Comparison of ENCODE assay signal across 9 mouse cellular contexts in genomic region chr5:143625940-143626588, GRCm38 (mm10). TPM values are rescaled to one million over a fixed set of nuclear protein-coding genes. Genes with fewer than 3 reads are reported as not detected.
DNase-seq lines count a peak whose midpoint lies in the region; ATAC-seq and TF ChIP-seq lines count a peak whose summit lies in the region.
"Had no signal": no experiment of that assay in that cellular context is flagged by ENCODE, and none has a peak within 500 bp of the region (broad histone marks: within the 10 kb centered on the region; RNA-seq: fewer than 3 reads in every experiment).

No protein-coding gene starts in this region.

- no peak for ATAC-seq in hindbrain, embryonic 13.5 days (ENCODE audit: low FRiP score)
- ATAC-seq in hindbrain, embryonic 16.5 days: no peak
- ATAC-seq in liver, embryonic 11.5 days (replicated peaks; ENCODE audit: low FRiP score): no peak

- no peak overlapping the region for H3K4me3 ChIP-seq in hindbrain, embryonic 13.5 days
- H3K4me3 ChIP-seq in hindbrain, embryonic 16.5 days (ENCODE audit: low read length): no peak overlapping the region
- H3K4me3 ChIP-seq in heart, embryonic 10.5 days: peak overlapping the region; percentile 27; the same call in 1 of the 2 replicates
- H3K4me3 ChIP-seq in liver, embryonic 11.5 days (ENCODE audit: low read depth, low read length): peak overlapping the region; percentile 53
- no peak overlapping the region for H3K4me3 ChIP-seq in thymus, adult 2 months (ENCODE audit: control insufficient read depth, insufficient read depth, low read length)

- peak; percentile 53 for DNase-seq in MEL-GATA-1-ER (ENCODE audit: extremely low read depth, low read depth)
- DNase-seq in heart, embryonic 10.5 days (ENCODE audit: low spot score): no peak
- DNase-seq in liver, embryonic 11.5 days (ENCODE audit: low spot score): no peak
- no peak for DNase-seq in thymus, adult 2 months
- DNase-seq in adrenal gland, postnatal 4 days (ENCODE audit: low spot score in 2 of 2): no peak
- DNase-seq in embryo, embryonic 9.5 days (ENCODE audit: extremely low spot score): no peak
- DNase-seq: cerebellum, postnatal 25 days had no signal

- no peak for TF ChIP-seq POLR2A in thymus, adult 2 months (IDR thresholded peaks at IDR 0.05; ENCODE audit: control insufficient read depth, extremely low read depth, insufficient read depth, low read length, poor library complexity)

- 0 out of 2 replicates have a peak overlapping the region, but pooled peaks have one; percentile 9 for H3K9ac ChIP-seq in hindbrain, embryonic 13.5 days
- H3K9ac ChIP-seq in hindbrain, embryonic 16.5 days (ENCODE audit: low read depth, low read length): no peak overlapping the region
- H3K9ac ChIP-seq in liver, embryonic 11.5 days (ENCODE audit: low read depth, low read length): peak overlapping the region; percentile 88

- H3K36me3 ChIP-seq in hindbrain, embryonic 13.5 days: no peaks in the 10 kb centered on the region
- no peaks in the 10 kb centered on the region for H3K36me3 ChIP-seq in hindbrain, embryonic 16.5 days (ENCODE audit: control insufficient read depth, insufficient read depth, low read length)
- no peaks in the 10 kb centered on the region for H3K36me3 ChIP-seq in heart, embryonic 10.5 days
- H3K36me3 ChIP-seq in liver, embryonic 11.5 days (ENCODE audit: control insufficient read depth, insufficient read depth, low read length): peaks cover 4% of the 10 kb centered on the region; the same call in 1 of the 2 replicates
- H3K36me3 ChIP-seq in thymus, adult 2 months (ENCODE audit: control insufficient read depth, insufficient read depth, low read length): no peaks in the 10 kb centered on the region

- no peak overlapping the region for H3K27ac ChIP-seq in hindbrain, embryonic 13.5 days
- H3K27ac ChIP-seq in hindbrain, embryonic 16.5 days (ENCODE audit: low read depth, low read length): no peak overlapping the region
- H3K27ac ChIP-seq in heart, embryonic 10.5 days: peak overlapping the region; percentile 75
- peak overlapping the region; percentile 99 for H3K27ac ChIP-seq in liver, embryonic 11.5 days (ENCODE audit: low read depth, low read length)
- no peak overlapping the region for H3K27ac ChIP-seq in thymus, adult 2 months (ENCODE audit: control insufficient read depth, insufficient read depth, low read length)

- WGBS in hindbrain, embryonic 13.5 days: 64% methylated on average over 11 of the region's 11 CpGs
- WGBS in hindbrain, embryonic 16.5 days: 68% methylated on average over 11 of the region's 11 CpGs
- 62% methylated on average over 11 of the region's 11 CpGs for WGBS in heart, embryonic 10.5 days
- WGBS in liver, embryonic 11.5 days: 51% methylated on average over 11 of the region's 11 CpGs
- WGBS in thymus, adult 2 months: 86% methylated on average over 11 of the region's 11 CpGs

- H3K9me3 ChIP-seq in hindbrain, embryonic 13.5 days: no peaks in the 10 kb centered on the region
- H3K9me3 ChIP-seq in hindbrain, embryonic 16.5 days (ENCODE audit: control insufficient read depth, low read length): no peaks in the 10 kb centered on the region
- no peaks in the 10 kb centered on the region for H3K9me3 ChIP-seq in heart, embryonic 10.5 days
- peaks cover 3% of the 10 kb centered on the region; the same call in 1 of the 2 replicates for H3K9me3 ChIP-seq in liver, embryonic 11.5 days (ENCODE audit: control insufficient read depth, low read length)

- H3K4me1 ChIP-seq in hindbrain, embryonic 13.5 days (replicated peaks): peaks cover 40% of the 10 kb centered on the region
- peaks cover 17% of the 10 kb centered on the region for H3K4me1 ChIP-seq in hindbrain, embryonic 16.5 days (ENCODE audit: control insufficient read depth, insufficient read depth, low read depth, low read length)
- peaks cover 36% of the 10 kb centered on the region for H3K4me1 ChIP-seq in heart, embryonic 10.5 days
- H3K4me1 ChIP-seq in liver, embryonic 11.5 days (replicated peaks; ENCODE audit: control insufficient read depth, insufficient read depth, low read length): peaks cover 36% of the 10 kb centered on the region
- peaks cover 14% of the 10 kb centered on the region for H3K4me1 ChIP-seq in thymus, adult 2 months (replicated peaks; ENCODE audit: control insufficient read depth, insufficient read depth, low read length)

- no peak overlapping the region for H3K4me2 ChIP-seq in hindbrain, embryonic 13.5 days
- H3K4me2 ChIP-seq in hindbrain, embryonic 16.5 days (ENCODE audit: low read length): no peak overlapping the region; the same call in 1 of the 2 replicates
- peak overlapping the region; percentile 85 for H3K4me2 ChIP-seq in liver, embryonic 11.5 days

- no peaks in the 10 kb centered on the region for H3K27me3 ChIP-seq in hindbrain, embryonic 13.5 days
- H3K27me3 ChIP-seq in hindbrain, embryonic 16.5 days (replicated peaks; ENCODE audit: control insufficient read depth, insufficient read depth, low read length): no peaks in the 10 kb centered on the region
- H3K27me3 ChIP-seq in heart, embryonic 10.5 days (ENCODE audit: insufficient read depth, poor library complexity, severe bottlenecking): no peaks in the 10 kb centered on the region
- no peaks in the 10 kb centered on the region for H3K27me3 ChIP-seq in liver, embryonic 11.5 days (replicated peaks; ENCODE audit: control insufficient read depth, insufficient read depth, low read length)
- H3K27me3 ChIP-seq in thymus, adult 2 months (ENCODE audit: control insufficient read depth, insufficient read depth, low read length): no peaks in the 10 kb centered on the region

- no peak for TF ChIP-seq CTCF in thymus, adult 2 months (IDR thresholded peaks at IDR 0.05; ENCODE audit: borderline replicate concordance, control insufficient read depth, extremely low read depth, insufficient read depth, low read length, poor library complexity)

RNA-seq across cellular contexts. Expression of gene Cyth3, which starts 3.8 kb away (rescaled TPM):
- 34.2 and 37.9 TPM in 2 replicates for polyA plus RNA-seq in hindbrain, embryonic 13.5 days (2015; fragmentation: Nextera tagmentation; extraction: Ambion mirVana)
- 41.6 and 45.8 TPM in 2 replicates for polyA plus RNA-seq in hindbrain, embryonic 16.5 days (2015; fragmentation: Nextera tagmentation; extraction: Ambion mirVana)
- 30.9 and 33.1 TPM in 2 replicates for polyA plus RNA-seq in heart, embryonic 10.5 days (2016; fragmentation: Nextera tagmentation; extraction: Ambion mirVana)
- polyA plus RNA-seq in liver, embryonic 11.5 days (2014; fragmentation: Nextera tagmentation; extraction: Ambion mirVana): 62.8 and 64.5 TPM in 2 replicates
- polyA plus RNA-seq in thymus, adult 2 months (2012; rRNA removed): 12.9 and 13.4 TPM in 2 replicates
- 100 to 1,000 TPM; 195 to 200 TPM for total RNA-seq in adrenal gland, postnatal 4 days (2021)

Comparison
In these comparisons a context has a peak if more than half of its experiments do, and no peak if none do; other contexts are left out.
1. H3K27ac ChIP-seq: peak in heart, embryonic 10.5 days (single experiment) and liver, embryonic 11.5 days (single experiment); none in hindbrain, embryonic 13.5 days (single experiment), hindbrain, embryonic 16.5 days (single experiment) and thymus, adult 2 months (single experiment).
2. H3K4me3 ChIP-seq: peak in heart, embryonic 10.5 days (single experiment) and liver, embryonic 11.5 days (single experiment); none in hindbrain, embryonic 13.5 days (single experiment), hindbrain, embryonic 16.5 days (single experiment) and thymus, adult 2 months (single experiment).